Mouse (Mus musculus) erythroblast, embryonic 14.5 days (primary cell): ENCODE results near the gene Bnipl.

Experiments used
- GATA1 ChIP-seq: IDR thresholded peaks from 2 replicates; pipeline ENCODE4 v1.6.1; 2012; ENCODE audit warnings: low read length, inconsistent platforms, mixed read lengths
- TAL1 ChIP-seq: IDR thresholded peaks from 3 replicates; pipeline ENCODE4 v1.6.1; 2012; ENCODE audit warnings: low read length, inconsistent platforms, mixed read lengths

- no peak for TF ChIP-seq TAL1
- TF ChIP-seq GATA1: no peak
Observed at GRCm38 (mm10) chr3:95247660-95248336, 3.2 kb downstream of the Bnipl start.
